Mouse (Mus musculus) limb, embryonic 15.5 days (tissue): ENCODE measurements around the gene Olfr26. TPM values are rescaled to one million over a fixed set of nuclear protein-coding genes. Genes with fewer than 3 reads are reported as not detected.
"Not testable (repeated sequence)": the region's sequence is repeated elsewhere in the genome, so short reads cannot be mapped to it uniquely, and the experiment has no call there.

Experiments
- ATAC-seq: fragments of 200-750 bp; cut with Nextera tagmentation; 2 replicates; pipeline ENCODE4 v1.8.0; 2017; ENCODE audit warnings: low read depth, moderate TSS enrichment; ENCODE audit not compliant: insufficient number of reproducible peaks, low FRiP score, low TSS enrichment
- H3K27ac ChIP-seq: fragments of 300-500 bp; sonication (generic); 2 replicates; pipeline ENCODE4 v1.5.1; 2015; ENCODE audit warnings: moderate library complexity, mild to moderate bottlenecking, inconsistent platforms
- H3K27me3 ChIP-seq: fragments of 300-500 bp; sonication (generic); 2 replicates; pipeline ENCODE4 v1.6.1; 2015; ENCODE audit warnings: inconsistent platforms
- H3K36me3 ChIP-seq: fragments of 300-500 bp; sonication (generic); 2 replicates; pipeline ENCODE4 v1.6.1; 2015; ENCODE audit warnings: inconsistent platforms
- H3K4me1 ChIP-seq: fragments of 300-500 bp; sonication (generic); 2 replicates; pipeline ENCODE4 v1.6.1; 2015; ENCODE audit warnings: inconsistent platforms
- H3K4me2 ChIP-seq: fragments of 300-500 bp; sonication (generic); 2 replicates; pipeline ENCODE4 v1.6.1; 2015; ENCODE audit warnings: mild to moderate bottlenecking, inconsistent platforms
- H3K4me3 ChIP-seq: fragments of 300-500 bp; sonication (generic); 2 replicates; pipeline ENCODE4 v1.5.1; 2015; ENCODE audit warnings: mild to moderate bottlenecking, inconsistent platforms
- H3K9ac ChIP-seq: fragments of 300-500 bp; sonication (generic); 2 replicates; pipeline ENCODE4 v1.6.1; 2015; ENCODE audit warnings: inconsistent platforms
- H3K9me3 ChIP-seq: fragments of 300-500 bp; sonication (generic); 2 replicates; pipeline ENCODE4 v1.6.1; 2016; ENCODE audit warnings: inconsistent platforms
- whole genome bisulfite sequencing: fragments of 180-500 bp; shearing (Covaris S2); methylation state at CpG from one replicate; pipeline ENCODE4 v1.1.7; 2015; 5-methylcytosine and 5-hydroxymethylcytosine counted together
- polyA plus RNA-seq: library from polyadenylated mRNA; unstranded; fragments of >200 nt; fragmentation: Nextera tagmentation; extraction: Ambion mirVana; gene quantifications from 2 replicates; pipeline ENCODE4 v1.2.1, GENCODE M21; 2015

Gene Olfr26
- polyA plus RNA-seq = not detected in 2 replicates

DNA sequence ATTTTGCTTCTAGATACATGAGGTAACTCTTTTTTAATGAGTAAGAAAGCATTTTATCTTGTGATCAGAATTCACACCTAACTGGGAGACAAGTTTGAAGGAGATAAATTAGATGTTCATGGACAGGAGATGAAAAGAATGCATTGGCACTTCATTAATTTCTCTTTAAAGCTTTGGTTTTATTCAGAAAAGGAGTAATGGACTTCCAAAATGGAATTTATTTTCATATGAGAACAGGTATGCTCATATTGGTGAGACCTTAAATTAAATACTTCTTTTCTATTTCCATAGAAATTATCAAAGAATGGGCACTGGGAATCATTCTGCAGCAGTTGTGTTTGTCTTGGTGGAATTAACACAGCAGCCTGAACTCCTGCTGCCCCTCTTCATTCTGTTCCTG lies at the start of gene Olfr26:
Olfr26 (plus strand) TSS at position 301 of the 400 bp plus-strand sequence.
- Histone ChIP-seq H3K4me2 (no peak within 1 kb of the TSS), H3K36me3 (no peaks in the 10 kb centered on the region), H3K4me3 (no peak within 1 kb of the TSS), H3K4me1 (no peaks in the 10 kb centered on the region), H3K27ac (no peak within 1 kb of the TSS), H3K9me3 (no peaks in the 10 kb centered on the region), H3K27me3 (no peaks in the 10 kb centered on the region), H3K9ac (no peak within 1 kb of the TSS)
- no peak for ATAC-seq

DNA sequence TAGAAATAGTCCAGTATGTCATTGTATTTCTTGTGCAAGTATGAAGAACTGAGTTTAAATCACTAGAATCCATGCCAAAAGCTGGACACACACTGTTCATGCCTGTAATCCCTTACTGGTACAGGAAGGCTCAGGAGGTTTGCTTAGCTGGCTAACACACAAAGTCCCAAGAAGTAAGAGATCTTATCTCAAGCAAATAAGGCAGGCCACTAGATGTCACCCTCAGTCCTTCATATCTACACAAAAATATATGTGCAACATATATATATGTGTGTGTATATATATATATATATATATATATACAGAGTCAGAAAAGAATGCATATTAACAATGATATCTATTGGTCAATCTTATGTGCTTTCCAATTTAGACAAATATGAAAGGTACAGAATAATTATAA lies 49.2 kb upstream of the Olfr26 start:
- ATAC-seq = no peak
- H3K4me3 ChIP-seq = no peak overlapping the region
- no peaks in the 10 kb centered on the region for H3K27me3 ChIP-seq
- H3K9me3 ChIP-seq = no peaks in the 10 kb centered on the region
- no peak overlapping the region for H3K27ac ChIP-seq
- no peak overlapping the region for H3K4me2 ChIP-seq
- no peaks in the 10 kb centered on the region for H3K4me1 ChIP-seq
- H3K36me3 ChIP-seq = no peaks in the 10 kb centered on the region
- H3K9ac ChIP-seq = no peak overlapping the region

DNA sequence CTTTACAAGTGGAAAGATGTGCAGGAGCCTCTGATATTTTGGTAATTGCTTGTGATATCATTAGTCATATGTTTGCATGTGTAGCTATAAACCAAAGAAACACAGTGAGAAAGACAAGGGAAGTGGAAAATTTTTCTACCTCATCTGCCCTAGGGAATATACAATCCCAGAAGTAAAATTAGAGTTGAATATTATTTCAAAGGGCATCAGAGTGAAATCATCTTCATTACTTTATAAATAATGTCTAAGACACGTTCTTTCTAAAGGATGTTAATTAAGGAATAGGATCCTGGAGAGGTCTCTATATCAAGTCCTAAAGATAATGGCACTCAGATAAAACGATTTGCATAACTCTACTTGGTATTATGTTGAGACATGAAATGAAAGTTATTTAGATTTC lies 40.5 kb upstream of the Olfr26 start, which contains the start of gene Olfr922:
Olfr922 (plus strand) TSS at position 301 of the 400 bp plus-strand sequence.
- H3K9me3 ChIP-seq = no peaks in the 10 kb centered on the region
- H3K27me3 ChIP-seq = no peaks in the 10 kb centered on the region
- no peaks in the 10 kb centered on the region for H3K36me3 ChIP-seq
- WGBS = 58% methylated on average over 2 of the region's 2 CpGs
- H3K27ac ChIP-seq = no peak within 1 kb of the TSS
- no peak within 1 kb of the TSS for H3K4me2 ChIP-seq
- no peak within 1 kb of the TSS for H3K4me3 ChIP-seq
- H3K4me1 ChIP-seq = no peaks in the 10 kb centered on the region
- ATAC-seq = no peak
- H3K9ac ChIP-seq = no peak within 1 kb of the TSS

DNA sequence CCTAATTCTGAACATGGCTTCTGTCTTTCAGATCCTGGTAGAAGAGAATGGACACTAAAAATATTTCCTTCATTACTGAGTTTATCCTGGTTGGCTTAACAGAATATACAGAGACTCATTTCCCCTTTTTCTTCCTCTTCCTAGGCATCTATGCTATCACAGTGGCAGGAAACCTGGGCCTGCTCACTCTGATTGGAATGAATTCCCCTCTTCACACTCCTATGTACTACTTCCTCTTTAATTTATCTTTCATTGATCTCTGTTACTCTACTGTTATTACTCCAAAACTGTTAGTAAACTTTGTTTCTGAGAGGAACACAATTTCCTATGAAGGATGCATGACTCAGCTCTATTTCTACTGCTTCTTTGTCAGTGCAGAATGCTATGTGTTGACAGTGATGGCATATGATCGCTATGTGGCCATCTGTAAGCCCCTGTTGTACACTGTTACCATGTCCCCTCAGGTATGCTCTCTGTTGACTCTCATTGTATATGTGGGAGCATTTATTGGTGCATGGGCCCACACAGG lies 39.3 kb upstream of the Olfr26 start:
- Histone ChIP-seq H3K9me3 (no peaks in the 10 kb centered on the region), H3K27me3 (no peaks in the 10 kb centered on the region), H3K4me1 (no peaks in the 10 kb centered on the region), H3K9ac (no peak overlapping the region), H3K36me3 (no peaks in the 10 kb centered on the region), H3K4me2 (no peak overlapping the region), H3K4me3 (no peak overlapping the region), H3K27ac (no peak overlapping the region)
- 86% methylated on average over 1 of the region's 1 CpGs for WGBS
- no peak for ATAC-seq

DNA sequence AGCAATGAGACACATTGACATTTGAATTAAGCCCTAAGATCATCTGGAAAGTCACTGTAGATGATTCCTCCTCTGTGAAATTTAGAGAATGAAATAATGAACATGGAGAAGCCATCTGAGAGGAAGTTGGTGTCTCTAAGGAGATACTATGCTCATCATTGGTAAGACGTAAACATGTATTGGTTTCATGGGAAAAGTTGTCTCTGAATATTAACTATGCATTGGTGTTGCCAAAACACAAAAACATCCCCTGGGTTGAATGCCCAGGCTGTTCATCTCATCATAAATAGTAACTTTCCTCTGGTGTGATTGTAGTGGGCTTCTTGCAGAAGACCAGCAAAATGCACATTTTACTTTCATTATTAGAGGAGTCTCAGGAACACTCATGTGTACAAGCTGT lies 28.6 kb upstream of the Olfr26 start, which contains the start of gene Olfr923:
Olfr923 (plus strand) TSS at position 301 of the 400 bp plus-strand sequence.
- no peak for ATAC-seq
- Histone ChIP-seq H3K4me3 (no peak within 1 kb of the TSS), H3K9me3 (no peaks in the 10 kb centered on the region), H3K27ac (no peak within 1 kb of the TSS), H3K4me1 (no peaks in the 10 kb centered on the region), H3K4me2 (no peak within 1 kb of the TSS), H3K9ac (no peak within 1 kb of the TSS), H3K27me3 (no peaks in the 10 kb centered on the region), H3K36me3 (no peaks in the 10 kb centered on the region)
- WGBS = 84% methylated on average over 1 of the region's 1 CpGs

DNA sequence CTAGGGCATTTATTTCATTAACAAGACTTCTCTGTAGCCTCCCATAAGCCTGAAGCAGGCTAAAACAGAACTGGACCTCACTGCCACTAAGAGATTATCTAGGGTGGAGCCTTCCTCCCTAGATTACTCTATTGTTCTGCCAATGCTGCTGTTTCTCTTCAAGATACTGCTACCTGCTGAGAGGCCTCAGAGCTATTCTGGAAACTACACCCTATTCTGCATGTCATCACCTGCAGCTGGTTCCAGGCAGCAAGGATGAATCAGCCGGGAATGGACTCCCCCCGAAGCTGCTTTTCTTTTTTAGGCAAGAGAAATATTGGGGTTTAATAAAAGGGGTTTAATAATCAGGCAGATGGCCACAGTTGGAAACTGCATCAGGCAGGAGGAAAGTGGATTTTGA lies 21.8 kb upstream of the Olfr26 start:
- H3K27ac ChIP-seq = no peak overlapping the region
- 72% methylated on average over 2 of the region's 2 CpGs for WGBS
- H3K9ac ChIP-seq = no peak overlapping the region
- ATAC-seq = no peak
- H3K27me3 ChIP-seq = no peaks in the 10 kb centered on the region
- H3K36me3 ChIP-seq = no peaks in the 10 kb centered on the region
- no peaks in the 10 kb centered on the region for H3K9me3 ChIP-seq
- H3K4me1 ChIP-seq = no peaks in the 10 kb centered on the region
- H3K4me2 ChIP-seq = no peak overlapping the region
- H3K4me3 ChIP-seq = no peak overlapping the region

DNA sequence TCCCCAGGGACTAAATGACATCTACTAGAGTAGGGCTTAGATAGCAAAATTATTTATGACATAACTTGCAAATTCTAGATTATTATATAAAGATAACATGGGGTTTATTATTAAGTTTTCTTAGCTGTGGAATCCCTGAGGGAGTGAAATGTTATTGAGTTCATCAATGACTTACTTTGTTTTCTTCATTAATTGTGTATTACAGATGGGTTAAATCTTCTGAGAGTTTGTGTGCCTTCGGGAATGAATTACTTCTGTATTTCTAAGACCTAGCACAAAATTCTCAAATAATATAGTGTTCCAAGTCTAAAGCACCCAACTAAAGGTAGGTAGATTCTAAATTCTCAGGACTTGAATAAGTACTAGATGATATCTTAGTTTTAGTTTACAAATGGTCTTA lies 10.7 kb upstream of the Olfr26 start, which contains the start of gene Olfr924:
Olfr924 (plus strand) TSS at position 301 of the 400 bp plus-strand sequence.
- H3K27me3 ChIP-seq = no peaks in the 10 kb centered on the region
- H3K4me3 ChIP-seq = no peak within 1 kb of the TSS
- H3K36me3 ChIP-seq = no peaks in the 10 kb centered on the region
- H3K27ac ChIP-seq = no peak within 1 kb of the TSS
- no peaks in the 10 kb centered on the region for H3K4me1 ChIP-seq
- H3K9me3 ChIP-seq = no peaks in the 10 kb centered on the region
- ATAC-seq = no peak
- no peak within 1 kb of the TSS for H3K4me2 ChIP-seq
- no peak within 1 kb of the TSS for H3K9ac ChIP-seq
- WGBS = 81% methylated on average over 1 of the region's 1 CpGs

DNA sequence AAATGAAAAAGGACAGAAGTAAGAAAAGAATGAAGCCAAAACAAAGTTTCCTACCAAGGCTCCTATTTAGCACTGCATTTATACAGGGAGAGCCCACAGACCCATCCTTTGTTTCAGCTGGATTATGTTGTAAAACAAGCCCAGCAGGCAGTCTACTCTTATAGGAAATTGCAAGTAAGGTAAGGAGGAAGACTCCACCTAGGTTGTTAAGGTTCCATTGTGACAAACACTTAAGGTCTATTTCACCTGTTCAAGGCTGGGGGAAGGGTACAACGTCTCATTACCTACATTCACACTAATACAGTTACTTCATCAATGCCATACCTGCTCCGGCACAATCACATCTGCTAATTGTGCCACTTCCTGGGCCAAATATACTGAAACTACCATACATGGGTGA lies 20.0 kb downstream of the Olfr26 start:
- not testable (repeated sequence) for H3K9me3 ChIP-seq
- WGBS = 65% methylated on average over 2 of the region's 2 CpGs

DNA sequence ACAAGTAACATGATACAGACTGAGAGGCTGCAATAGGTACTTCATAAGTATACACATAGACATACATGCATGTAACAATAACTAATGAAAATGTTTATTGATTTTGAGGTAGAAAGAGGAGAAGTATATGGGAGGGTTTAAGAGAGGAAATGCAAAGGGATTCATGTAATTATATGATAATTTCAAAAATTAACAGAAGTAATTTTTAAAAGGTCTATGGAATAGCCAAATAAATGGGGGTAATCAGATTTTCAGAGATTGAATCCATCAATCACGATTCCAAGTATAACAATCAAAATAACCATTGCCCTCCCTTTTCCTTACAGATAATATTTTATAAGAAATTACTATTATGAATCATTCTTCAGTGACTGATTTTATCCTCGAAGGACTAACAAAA lies 22.0 kb downstream of the Olfr26 start, which contains the start of gene Olfr926:
Olfr926 (plus strand) TSS at position 301 of the 400 bp plus-strand sequence.
- WGBS = 75% methylated on average over 2 of the region's 2 CpGs
- no peak within 1 kb of the TSS for H3K27ac ChIP-seq

More for the DNA sequence above, 20.0 kb downstream of the Olfr26 start:
- H3K27me3 ChIP-seq, H3K4me1 ChIP-seq, H3K4me3 ChIP-seq, H3K4me2 ChIP-seq, ATAC-seq, H3K9ac ChIP-seq, H3K36me3 ChIP-seq, H3K27ac ChIP-seq: not testable (repeated sequence)

More for the DNA sequence above, 22.0 kb downstream of the Olfr26 start, which contains the start of gene Olfr926:
- Histone ChIP-seq H3K9ac (no peak within 1 kb of the TSS), H3K9me3 (no peaks in the 10 kb centered on the region), H3K36me3 (no peaks in the 10 kb centered on the region), H3K27me3 (no peaks in the 10 kb centered on the region), H3K4me3 (no peak within 1 kb of the TSS), H3K4me2 (no peak within 1 kb of the TSS), H3K4me1 (no peaks in the 10 kb centered on the region)
- no peak for ATAC-seq

Other genes starting within 250 kb of the Olfr26 start
- gene Olfr914, start 250.0 kb upstream of the Olfr26 start, polyA plus RNA-seq = not detected in 2 replicates
- not detected in 2 replicates for gene Olfr916, start 195.2 kb upstream of the Olfr26 start, polyA plus RNA-seq
- gene Olfr917, start 189.2 kb upstream of the Olfr26 start, polyA plus RNA-seq = not detected in 2 replicates
- not detected in 2 replicates for gene Olfr918, start 180.5 kb upstream of the Olfr26 start, polyA plus RNA-seq
- gene Olfr919, start 151.4 kb upstream of the Olfr26 start, polyA plus RNA-seq = not detected in 2 replicates
- gene Vwa5a, start 136.8 kb upstream of the Olfr26 start, polyA plus RNA-seq = 29.6 and 31.1 TPM in 2 replicates
- 0.05 TPM in 2 replicates for gene Olfr920, start 102.8 kb upstream of the Olfr26 start, polyA plus RNA-seq
- not detected in 2 replicates for gene Olfr921, start 82.0 kb upstream of the Olfr26 start, polyA plus RNA-seq
- gene Olfr922, start 40.4 kb upstream of the Olfr26 start, polyA plus RNA-seq = not detected in 2 replicates
- gene Olfr923, start 28.5 kb upstream of the Olfr26 start, polyA plus RNA-seq = not detected in 2 replicates
- gene Olfr924, start 10.6 kb upstream of the Olfr26 start, polyA plus RNA-seq = not detected in 2 replicates
- not detected in 2 replicates for gene Olfr926, start 22.1 kb downstream of the Olfr26 start, polyA plus RNA-seq
- gene Olfr930, start 74.7 kb downstream of the Olfr26 start, polyA plus RNA-seq = not detected in 2 replicates
- gene Olfr933, start 117.3 kb downstream of the Olfr26 start, polyA plus RNA-seq = not detected in 2 replicates
- gene Olfr934, start 133.3 kb downstream of the Olfr26 start, polyA plus RNA-seq = not detected in 2 replicates
- not detected in 2 replicates for gene Olfr935, start 144.6 kb downstream of the Olfr26 start, polyA plus RNA-seq
- gene Olfr146, start 168.3 kb downstream of the Olfr26 start, polyA plus RNA-seq = not detected in 2 replicates
- not detected in 2 replicates for gene Olfr937, start 209.9 kb downstream of the Olfr26 start, polyA plus RNA-seq
- gene Olfr938, start 223.8 kb downstream of the Olfr26 start, polyA plus RNA-seq = not detected in 2 replicates